Mouse (Mus musculus): ENCODE data around the gene Vmn2r9. TPM values are rescaled to one million over a fixed set of nuclear protein-coding genes. Genes with fewer than 3 reads are reported as not detected.
"Not testable (repeated sequence)": the region's sequence is repeated elsewhere in the genome, so short reads cannot be mapped to it uniquely, and the experiment has no call there.

Vmn2r9 gene
- polyA plus RNA-seq (2016; fragmentation: Nextera tagmentation; extraction: Ambion mirVana): not detected in 2 replicates

GRCm38 (mm10) chr5:108852501-108852900 lies at the start of gene Vmn2r9:
Vmn2r9 (minus strand) TSS chr5:108852601.
- H3K4me2 ChIP-seq; H3K9ac ChIP-seq (replicated peaks); H3K4me3 ChIP-seq (replicated peaks); H3K4me1 ChIP-seq (replicated peaks); H3K36me3 ChIP-seq; H3K9me3 ChIP-seq; H3K27ac ChIP-seq; H3K27me3 ChIP-seq; ATAC-seq (ENCODE audit: insufficient number of reproducible peaks, insufficient read depth, low FRiP score, low TSS enrichment, low read depth): not testable (repeated sequence)
- 73% methylated on average over 1 of the region's 1 CpGs for whole genome bisulfite sequencing

DNA sequence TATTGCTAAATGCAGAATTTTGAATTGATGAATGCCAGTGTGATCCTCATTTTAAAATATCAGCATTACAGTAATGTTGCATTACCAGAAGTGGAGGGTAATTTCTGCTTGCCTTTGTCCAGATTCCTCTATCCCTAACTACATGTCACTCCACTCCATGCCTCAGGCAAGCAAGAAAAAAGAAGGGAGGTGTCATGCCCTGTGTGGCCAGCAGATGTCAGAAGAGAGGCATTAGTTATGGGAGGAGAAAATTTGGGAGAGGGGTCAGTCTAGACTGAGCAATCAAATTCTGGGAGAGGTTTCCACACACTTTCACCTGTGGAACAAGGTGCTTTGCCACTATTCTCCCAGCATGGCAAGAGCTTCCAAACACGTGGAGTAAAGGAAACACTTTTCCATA lies 14.3 kb upstream of the Vmn2r9 start:
- H3K4me2 ChIP-seq; H3K27me3 ChIP-seq; H3K4me3 ChIP-seq (replicated peaks); H3K4me1 ChIP-seq (replicated peaks); ATAC-seq (ENCODE audit: insufficient number of reproducible peaks, insufficient read depth, low FRiP score, low TSS enrichment, low read depth); H3K27ac ChIP-seq; H3K9ac ChIP-seq (replicated peaks); H3K36me3 ChIP-seq; H3K9me3 ChIP-seq: not testable (repeated sequence)
- 9% methylated on average over 1 of the region's 1 CpGs for WGBS

DNA sequence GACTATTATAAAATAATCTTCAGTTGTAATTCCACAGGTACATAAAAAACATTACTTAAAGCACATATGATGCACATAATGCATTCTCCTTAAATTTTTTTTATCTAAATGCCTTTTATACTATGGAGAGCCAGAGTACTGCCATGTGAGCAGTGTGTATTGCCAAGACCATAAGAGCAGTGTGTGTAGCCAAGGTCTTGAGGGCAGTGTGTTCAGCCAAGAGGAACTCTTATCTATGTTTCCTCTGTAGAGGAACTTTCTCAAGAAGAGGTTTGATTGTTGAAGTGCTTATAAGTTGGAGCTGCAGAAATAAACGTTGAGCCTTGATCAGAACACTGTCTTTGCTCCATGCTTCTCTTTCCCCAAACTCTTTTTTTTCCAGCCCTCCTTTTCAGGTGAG lies 2.9 kb downstream of the Vmn2r9 start:
- no peak overlapping the region for H3K4me2 ChIP-seq
- H3K36me3 ChIP-seq: no peaks in the 10 kb centered on the region
- ATAC-seq (ENCODE audit: insufficient number of reproducible peaks, insufficient read depth, low FRiP score, low TSS enrichment, low read depth): no peak
- 40% methylated on average over 1 of the region's 1 CpGs for WGBS
- no peaks in the 10 kb centered on the region for H3K27me3 ChIP-seq
- no peak overlapping the region for H3K27ac ChIP-seq
- H3K9ac ChIP-seq (replicated peaks): no peak overlapping the region
- H3K4me1 ChIP-seq (replicated peaks): no peaks in the 10 kb centered on the region
- H3K4me3 ChIP-seq (replicated peaks): no peak overlapping the region
- H3K9me3 ChIP-seq: no peaks in the 10 kb centered on the region

DNA sequence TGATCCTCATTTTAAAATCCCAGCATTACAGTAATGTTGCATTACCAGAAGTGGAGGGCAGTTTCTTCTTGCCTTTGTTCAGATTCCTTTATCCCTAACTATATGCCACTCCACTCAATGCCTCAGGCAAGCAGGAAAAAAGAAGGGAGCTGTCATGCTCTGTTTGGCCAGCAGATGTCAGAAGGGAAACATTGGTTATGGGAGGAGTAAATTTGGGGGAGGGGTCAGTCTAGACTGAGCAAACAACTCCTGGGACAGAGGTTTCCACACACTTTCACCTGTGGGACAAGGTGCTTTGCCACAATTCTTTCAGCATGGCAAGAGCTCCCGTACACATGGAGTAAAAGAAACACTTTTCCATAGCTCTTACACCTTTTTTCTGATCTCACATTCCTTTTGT lies 16.2 kb downstream of the Vmn2r9 start:
- ATAC-seq (ENCODE audit: insufficient number of reproducible peaks, insufficient read depth, low FRiP score, low TSS enrichment, low read depth): no peak
- H3K4me3 ChIP-seq (replicated peaks): no peak overlapping the region
- 64% methylated on average over 1 of the region's 1 CpGs for WGBS
- H3K27me3 ChIP-seq: no peaks in the 10 kb centered on the region
- no peaks in the 10 kb centered on the region for H3K4me1 ChIP-seq (replicated peaks)
- no peaks in the 10 kb centered on the region for H3K9me3 ChIP-seq
- no peak overlapping the region for H3K27ac ChIP-seq
- no peaks in the 10 kb centered on the region for H3K36me3 ChIP-seq
- no peak overlapping the region for H3K4me2 ChIP-seq
- no peak overlapping the region for H3K9ac ChIP-seq (replicated peaks)

DNA sequence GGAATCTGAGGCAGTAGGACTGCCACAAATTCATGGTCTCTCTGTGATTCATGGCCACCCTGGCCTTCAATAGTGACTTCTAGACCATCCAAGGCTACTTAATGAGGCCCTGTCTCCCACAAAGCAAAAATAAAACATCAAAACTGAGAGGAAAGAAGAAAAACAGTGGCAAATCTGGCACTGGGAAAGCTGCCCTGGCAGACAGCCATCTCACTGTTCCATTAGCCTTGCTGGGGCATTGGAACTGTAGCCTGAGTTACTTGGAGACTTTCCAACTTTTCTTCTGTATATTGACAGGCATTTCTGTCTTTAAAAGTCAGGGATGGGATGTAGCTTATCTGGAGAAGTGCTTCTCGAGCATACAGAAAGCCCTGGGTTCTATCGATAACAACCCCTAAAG lies 29.1 kb downstream of the Vmn2r9 start:
- Histone ChIP-seq H3K4me1 (replicated peaks) (no peaks in the 10 kb centered on the region), H3K27ac (no peak overlapping the region), H3K9ac (replicated peaks) (no peak overlapping the region), H3K4me3 (replicated peaks) (no peak overlapping the region), H3K4me2 (no peak overlapping the region), H3K27me3 (no peaks in the 10 kb centered on the region), H3K9me3 (no peaks in the 10 kb centered on the region), H3K36me3 (no peaks in the 10 kb centered on the region)
- WGBS: 89% methylated on average over 2 of the region's 2 CpGs
- no peak for ATAC-seq (ENCODE audit: insufficient number of reproducible peaks, insufficient read depth, low FRiP score, low TSS enrichment, low read depth)

DNA sequence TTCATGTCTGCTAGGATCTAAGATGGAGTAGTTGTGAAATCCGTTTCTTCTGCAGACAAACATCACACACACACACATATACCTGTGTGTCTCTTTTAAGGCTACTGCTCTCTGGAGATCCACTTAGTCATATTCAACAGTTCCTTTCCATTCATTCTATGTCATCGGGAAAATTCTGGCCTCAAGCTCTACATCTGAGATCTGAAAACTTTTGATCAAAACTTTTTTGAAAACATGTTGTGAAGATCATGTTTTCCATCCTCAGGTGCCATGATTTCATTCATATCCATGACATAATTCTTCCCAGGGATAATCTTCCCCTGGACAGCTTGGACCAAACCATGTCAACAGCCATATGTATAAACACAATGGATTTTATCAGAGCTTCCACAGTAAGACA lies 43.7 kb downstream of the Vmn2r9 start, which contains the start of gene Vmn2r8:
TSS of gene Vmn2r8 (minus strand) at position 101 of the 400 bp plus-strand sequence.
- 76% methylated on average over 2 of the region's 2 CpGs for WGBS
- not testable (repeated sequence) for H3K27me3 ChIP-seq; H3K27ac ChIP-seq; H3K36me3 ChIP-seq; H3K4me3 ChIP-seq (replicated peaks); ATAC-seq (ENCODE audit: insufficient number of reproducible peaks, insufficient read depth, low FRiP score, low TSS enrichment, low read depth); H3K4me2 ChIP-seq; H3K9me3 ChIP-seq; H3K4me1 ChIP-seq (replicated peaks); H3K9ac ChIP-seq (replicated peaks)

DNA sequence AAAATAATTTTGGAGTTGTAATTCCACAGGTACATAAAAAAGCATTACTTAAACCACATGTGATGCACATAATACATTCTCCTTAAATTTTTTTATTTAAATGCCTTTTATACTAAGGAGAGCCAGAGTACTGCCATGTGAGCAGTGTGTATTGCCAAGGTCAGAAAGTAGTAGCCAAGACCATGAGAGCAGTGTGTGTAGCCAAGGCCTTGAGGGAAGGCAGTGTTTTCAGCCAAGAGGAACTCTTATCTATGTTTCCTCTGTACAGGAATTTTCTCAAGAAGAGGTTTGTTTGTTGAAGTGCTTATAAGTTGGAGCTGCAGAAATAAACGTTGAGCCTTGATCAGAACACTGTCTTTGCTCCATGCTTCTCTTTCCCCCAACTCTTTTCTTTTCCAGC lies 48.8 kb downstream of the Vmn2r9 start:
- H3K27me3 ChIP-seq: no peaks in the 10 kb centered on the region
- ATAC-seq (ENCODE audit: insufficient number of reproducible peaks, insufficient read depth, low FRiP score, low TSS enrichment, low read depth): no peak
- 72% methylated on average over 1 of the region's 1 CpGs for WGBS

GRCm38 (mm10) chr5:108795263-108795662 lies 57.1 kb downstream of the Vmn2r9 start, which contains the start of gene Tmed11:
Tmed11 (minus strand) TSS chr5:108795363.
- not testable (repeated sequence) for H3K4me1 ChIP-seq (replicated peaks); H3K36me3 ChIP-seq; ATAC-seq (ENCODE audit: insufficient number of reproducible peaks, insufficient read depth, low FRiP score, low TSS enrichment, low read depth); H3K9ac ChIP-seq (replicated peaks); H3K9me3 ChIP-seq; H3K27ac ChIP-seq; H3K27me3 ChIP-seq; H3K4me2 ChIP-seq; H3K4me3 ChIP-seq (replicated peaks)
- WGBS: 70% methylated on average over 2 of the region's 2 CpGs

More for the DNA sequence above, 48.8 kb downstream of the Vmn2r9 start:
- no peak overlapping the region for H3K9ac ChIP-seq (replicated peaks)
- no peaks in the 10 kb centered on the region for H3K4me1 ChIP-seq (replicated peaks)
- H3K4me2 ChIP-seq: no peak overlapping the region
- H3K9me3 ChIP-seq: no peaks in the 10 kb centered on the region
- H3K27ac ChIP-seq: no peak overlapping the region
- H3K36me3 ChIP-seq: no peaks in the 10 kb centered on the region
- no peak overlapping the region for H3K4me3 ChIP-seq (replicated peaks)

DNA sequence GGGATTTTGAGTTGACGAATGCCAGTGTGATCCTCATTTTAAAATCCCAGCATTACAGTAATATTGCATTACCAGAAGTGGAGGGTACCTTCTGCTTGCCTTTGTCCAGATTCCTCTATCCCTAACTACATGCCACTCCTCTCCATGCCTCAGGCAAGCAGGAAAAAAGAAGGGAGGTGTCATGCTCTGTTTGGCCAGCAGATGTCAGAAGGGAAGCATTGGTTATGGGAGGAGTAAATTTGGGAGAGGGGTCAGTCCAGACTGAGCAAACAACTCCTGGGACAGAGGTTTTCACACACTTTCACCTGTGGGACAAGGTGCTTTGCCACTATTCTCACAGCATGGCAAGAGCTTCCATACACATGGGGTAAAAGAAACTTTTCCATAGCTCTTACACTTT lies 62.0 kb downstream of the Vmn2r9 start:
- not testable (repeated sequence) for H3K4me3 ChIP-seq (replicated peaks); H3K9me3 ChIP-seq; H3K4me2 ChIP-seq; H3K27ac ChIP-seq; ATAC-seq (ENCODE audit: insufficient number of reproducible peaks, insufficient read depth, low FRiP score, low TSS enrichment, low read depth); H3K4me1 ChIP-seq (replicated peaks); H3K27me3 ChIP-seq; H3K9ac ChIP-seq (replicated peaks); H3K36me3 ChIP-seq
- 29% methylated on average over 1 of the region's 1 CpGs for WGBS

Other genes starting within 250 kb of the Vmn2r9 start
- gene Gak, start 222.8 kb downstream of the Vmn2r9 start, polyA plus RNA-seq (2016; fragmentation: Nextera tagmentation; extraction: Ambion mirVana): 48.1 and 57.8 TPM in 2 replicates
- 17.8 and 21.8 TPM in 2 replicates for gene Tmem175, start 222.8 kb downstream of the Vmn2r9 start, polyA plus RNA-seq (2016; fragmentation: Nextera tagmentation; extraction: Ambion mirVana)
- 13.1 and 13.6 TPM in 2 replicates for gene Idua, start 192.3 kb downstream of the Vmn2r9 start, polyA plus RNA-seq (2016; fragmentation: Nextera tagmentation; extraction: Ambion mirVana)
- 17.6 and 17.7 TPM in 2 replicates for gene Dgkq, start 182.9 kb downstream of the Vmn2r9 start, polyA plus RNA-seq (2016; fragmentation: Nextera tagmentation; extraction: Ambion mirVana)
- gene Slc26a1, start 177.0 kb downstream of the Vmn2r9 start, polyA plus RNA-seq (2016; fragmentation: Nextera tagmentation; extraction: Ambion mirVana): 1.1 and 1.7 TPM in 2 replicates
- 55.2 and 61.3 TPM in 2 replicates for gene Fgfrl1, start 160.2 kb downstream of the Vmn2r9 start, polyA plus RNA-seq (2016; fragmentation: Nextera tagmentation; extraction: Ambion mirVana)
- 0.33 and 1.7 TPM in 2 replicates for gene Rnf212, start 77.6 kb downstream of the Vmn2r9 start, polyA plus RNA-seq (2016; fragmentation: Nextera tagmentation; extraction: Ambion mirVana)
- not detected in 2 replicates for gene Tmed11, start 57.2 kb downstream of the Vmn2r9 start, polyA plus RNA-seq (2016; fragmentation: Nextera tagmentation; extraction: Ambion mirVana)
- gene Vmn2r8, start 43.8 kb downstream of the Vmn2r9 start, polyA plus RNA-seq (2016; fragmentation: Nextera tagmentation; extraction: Ambion mirVana): not detected in 2 replicates
- not detected in 2 replicates for gene Vmn2r10, start 153.9 kb upstream of the Vmn2r9 start, polyA plus RNA-seq (2016; fragmentation: Nextera tagmentation; extraction: Ambion mirVana)
- gene Vmn2r11, start 207.0 kb upstream of the Vmn2r9 start, polyA plus RNA-seq (2016; fragmentation: Nextera tagmentation; extraction: Ambion mirVana): not detected in 2 replicates
- not detected in 2 replicates for gene Vmn2r12, start 245.3 kb upstream of the Vmn2r9 start, polyA plus RNA-seq (2016; fragmentation: Nextera tagmentation; extraction: Ambion mirVana)

All from limb, embryonic 12.5 days (tissue).